Mouse (Mus musculus) 416B (cell line): ENCODE results near the gene Zfp472.
"Not testable (repeated sequence)": the region's sequence is repeated elsewhere in the genome, so short reads cannot be mapped to it uniquely, and the experiment has no call there.

Experiments
- DNase-seq: peaks from one replicate; pipeline ENCODE4 v3.0.0; 2011; ENCODE audit warnings: low read depth

The Zfp472 gene

DNA sequence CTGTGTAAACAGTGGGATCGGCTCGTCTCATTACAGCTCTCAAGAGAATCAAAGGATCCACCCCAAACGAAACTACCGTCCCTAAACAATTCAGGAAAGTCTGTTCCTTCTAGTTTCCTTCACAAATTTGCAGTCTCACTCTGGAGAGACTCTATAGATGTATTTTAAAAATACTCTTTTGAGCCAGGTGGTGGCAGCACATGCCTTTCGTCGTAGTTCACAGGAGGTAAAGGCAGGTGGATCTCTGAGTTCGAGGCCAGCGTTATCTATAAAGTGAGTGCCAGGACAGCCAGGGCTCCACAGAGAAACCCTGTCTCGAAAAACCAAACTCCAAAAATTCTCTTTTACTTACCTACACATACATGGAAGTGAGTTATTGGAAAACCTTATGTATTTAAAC lies 42.7 kb downstream of the Zfp472 start:
- peak; percentile 66 for DNase-seq

- DNase-seq: not testable (repeated sequence)
These were observed 54.8 kb downstream of the Zfp472 start for GRCm38 (mm10) chr17:33020434-33020833.
